Mouse (Mus musculus) gastrocnemius, postnatal 14 days (tissue): ENCODE measurements around the gene Olfr338. TPM values are rescaled to one million over a fixed set of nuclear protein-coding genes. Genes with fewer than 3 reads are reported as not detected.
"Not testable (repeated sequence)": the region's sequence is repeated elsewhere in the genome, so short reads cannot be mapped to it uniquely, and the experiment has no call there.

Experiments
- DNase-seq: peaks from one replicate; pipeline ENCODE4 v3.0.0; 2021; ENCODE audit warnings: mixed read lengths
- intact Hi-C: fragments of 180-260 bp; cut with DNase I; formaldehyde crosslinking; loops from one replicate; pipeline ENCODE4 v1.15.1; 2025; ENCODE audit warnings: low total_unique reads
- long read RNA-seq, 2 experiments: library from polyadenylated mRNA; stranded (forward); transcript quantifications; one replicate each; pipeline ENCODE4 v2.0.0; 2021
- total RNA-seq, 2 experiments: library from RNA; stranded (reverse); gene quantifications; 2 replicates each; pipeline ENCODE4 v1.2.3; 2021

Olfr338 gene
- not detected for total RNA-seq
- long read RNA-seq, experiment 1 = 0 reads
- long read RNA-seq, experiment 2 = 0 reads

DNA sequence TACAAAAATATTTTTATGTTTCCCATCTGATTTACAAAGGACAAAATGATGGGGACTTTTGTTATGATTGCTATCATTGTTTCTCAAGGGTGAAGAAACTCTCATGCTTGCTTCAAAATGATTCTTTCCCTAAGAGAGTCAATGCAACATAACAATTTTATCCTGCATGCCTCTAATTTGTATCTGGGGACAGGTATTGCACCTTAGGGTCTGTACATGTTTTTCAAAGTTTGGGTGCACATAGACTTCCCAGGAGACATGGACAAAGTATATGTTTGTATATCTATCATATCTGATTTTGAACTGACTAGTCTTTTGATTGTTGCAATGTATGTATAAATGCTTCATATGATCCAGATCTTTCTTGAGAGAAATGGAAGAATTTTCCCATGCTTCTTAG, at the start of gene Olfr338:
Gene Olfr338 (plus strand): TSS at position 301 of the 400 bp plus-strand sequence.
- no peak for DNase-seq
- intact Hi-C loops = no loop called here

DNA sequence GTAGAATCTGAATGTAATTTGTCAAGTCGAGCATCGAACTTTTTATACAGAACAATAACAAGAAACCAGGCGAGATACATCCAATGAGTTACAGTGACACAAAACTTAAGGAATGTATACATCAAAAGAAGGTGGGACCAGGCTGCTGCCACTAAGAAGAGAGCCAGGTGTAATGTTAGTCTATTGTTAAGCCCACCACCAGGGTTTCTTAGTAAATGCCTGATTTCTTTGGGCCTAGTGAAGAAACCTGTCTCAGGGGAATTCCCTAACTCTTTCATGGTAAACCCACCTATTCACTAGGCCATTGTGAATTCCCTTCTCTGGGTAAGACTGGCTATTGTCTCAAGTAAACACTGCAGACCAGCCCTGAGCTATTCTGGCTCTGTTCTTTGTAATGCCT, 41.9 kb downstream of the Olfr338 start:
- DNase-seq = not testable (repeated sequence)

DNA sequence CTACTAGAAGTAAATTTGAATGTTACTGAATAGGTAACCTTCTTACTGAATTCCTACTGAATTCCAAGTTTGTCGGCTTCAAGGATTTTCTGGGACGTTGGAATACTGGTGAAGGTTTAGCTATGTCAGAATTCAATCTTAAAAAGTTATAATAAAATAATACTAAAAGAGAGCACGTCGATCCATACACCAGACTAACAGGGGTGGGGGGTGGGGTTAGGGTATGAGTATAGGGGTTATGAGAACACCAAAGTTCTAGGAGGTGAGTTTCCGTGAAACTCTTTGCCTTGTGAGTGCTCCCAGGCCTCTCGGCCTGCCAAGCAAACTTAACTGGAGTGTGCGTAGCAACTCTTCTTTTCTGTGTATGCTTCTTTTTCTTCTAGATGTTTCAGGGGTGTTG, 42.3 kb downstream of the Olfr338 start:
- DNase-seq, intact Hi-C loops: not testable (repeated sequence)

More for the DNA sequence above, 41.9 kb downstream of the Olfr338 start:
- intact Hi-C loops = not testable (repeated sequence)

DNA sequence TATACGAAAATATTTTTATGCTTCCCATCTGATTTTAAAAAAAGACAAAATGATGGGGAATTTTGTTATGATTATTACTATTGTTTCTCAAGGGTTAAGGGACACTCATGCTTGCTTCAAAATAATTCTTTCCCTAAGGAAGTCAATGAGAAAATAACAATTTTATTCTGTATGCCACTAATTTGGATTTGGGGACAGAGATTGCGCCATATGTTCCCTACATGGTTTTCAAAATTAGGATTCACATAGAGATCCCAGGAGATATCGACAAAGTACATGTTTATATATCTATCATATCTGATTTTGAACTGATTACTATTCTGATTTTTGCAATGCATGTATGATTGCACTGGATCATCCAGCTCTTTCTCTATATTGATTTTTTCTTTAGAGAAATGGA, 45.3 kb downstream of the Olfr338 start, which contains the start of gene Olfr339:
Gene Olfr339 (plus strand): TSS at position 301 of the 400 bp plus-strand sequence.
- no peak for DNase-seq
- intact Hi-C loops = no loop called here

Other genes with a start within 250 kb of the Olfr338 start
- gene Mrrf, start 237.1 kb upstream of the Olfr338 start, total RNA-seq = 10 to 100 TPM; 14.8 to 18.7 TPM
- gene Rbm18, start 236.7 kb upstream of the Olfr338 start, total RNA-seq = 10 to 100 TPM; 29.6 to 30.9 TPM
- gene Ptgs1, start 143.1 kb upstream of the Olfr338 start, total RNA-seq = 1 to 10 TPM; 3.9 to 5.4 TPM
- not detected for gene Olfr339, start 45.4 kb downstream of the Olfr338 start, total RNA-seq
- gene Olfr340, start 79.1 kb downstream of the Olfr338 start, total RNA-seq = not detected
- not detected for gene Olfr341, start 108.9 kb downstream of the Olfr338 start, total RNA-seq
- gene Olfr342, start 151.5 kb downstream of the Olfr338 start, total RNA-seq = not detected
- gene Olfr344, start 193.1 kb downstream of the Olfr338 start, total RNA-seq = not detected